Mouse (Mus musculus): ENCODE results near the gene Rgs7.

DNA sequence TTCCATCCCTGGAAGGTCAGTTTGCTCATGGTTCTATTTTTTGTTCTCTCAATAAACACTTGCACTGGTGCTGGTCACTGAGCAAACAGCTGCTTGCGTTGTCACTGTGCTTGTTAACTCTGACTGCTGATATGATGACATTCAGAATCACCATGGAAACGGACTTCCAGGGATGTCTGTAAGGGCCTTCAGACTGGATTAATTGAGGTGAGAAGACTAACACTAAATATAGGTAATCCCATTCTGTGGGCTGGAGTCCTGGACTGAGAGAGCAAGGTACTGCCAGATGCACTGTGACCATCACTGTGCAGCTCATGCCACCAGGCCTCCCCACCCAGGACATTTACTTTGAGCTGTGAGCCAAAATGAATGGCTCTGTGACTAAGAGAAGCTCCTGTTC lies 252.2 kb downstream of the Rgs7 start:
- TF ChIP-seq CTCF (conservative IDR thresholded peaks at IDR 0.05; ENCODE audit: low read length) (no peak), POU5F1 (IDR thresholded peaks at IDR 0.05; ENCODE audit: borderline replicate concordance, low read length) (no peak), NANOG (IDR thresholded peaks at IDR 0.05; ENCODE audit: borderline replicate concordance, low read length) (no peak)
